Mouse (Mus musculus): Measurements from ENCODE around the gene Mpp2. TPM values are rescaled to one million over a fixed set of nuclear protein-coding genes. Genes with fewer than 3 reads are reported as not detected.

The Mpp2 gene
- polyA plus RNA-seq, 1 experiment from 2014 or later = 16.2 TPM

- DNase-seq (ENCODE audit: low spot score) = no peak
- 84% methylated on average over 9 of the region's 9 CpGs for WGBS
- no peak overlapping the region for H3K27ac ChIP-seq (ENCODE audit: low read depth, low read length)
These were observed 41.7 kb downstream of the Mpp2 start for GRCm38 (mm10) chr11:102046607-102047006.

DNA sequence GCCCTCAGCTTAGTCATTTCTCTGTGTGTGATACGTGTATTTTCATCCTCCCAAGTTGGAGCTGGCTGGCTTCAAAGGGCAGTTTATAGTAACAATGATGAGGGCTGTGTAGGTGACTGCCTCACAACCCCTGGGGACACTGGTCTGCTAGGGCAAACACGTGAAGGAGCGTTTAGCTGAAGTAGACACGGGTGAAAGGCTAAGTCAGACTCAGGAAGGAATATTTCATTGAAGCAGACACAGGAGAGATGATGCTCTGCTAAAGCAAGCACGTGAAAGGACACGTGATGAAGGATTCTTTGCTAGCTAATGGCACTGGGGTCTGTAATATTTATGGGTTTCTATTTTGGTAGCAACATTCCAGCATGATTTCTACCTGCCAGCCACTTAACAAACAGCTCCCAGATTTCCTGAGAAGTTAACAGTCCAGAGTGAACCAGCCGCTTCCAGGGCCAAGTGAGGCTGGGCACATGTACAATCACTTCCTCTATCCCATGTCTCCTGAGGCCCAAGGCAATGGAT, 43.6 kb downstream of the Mpp2 start:
- Histone ChIP-seq H3K9me3 (ENCODE audit: control insufficient read depth, low read length) (no peaks in the 10 kb centered on the region), H3K4me2 (ENCODE audit: low read depth) (no peak overlapping the region), H3K27me3 (ENCODE audit: control insufficient read depth, insufficient read depth, low read length) (no peaks in the 10 kb centered on the region), H3K27ac (ENCODE audit: low read depth, low read length) (no peak overlapping the region), H3K9ac (ENCODE audit: low read length) (no peak overlapping the region), H3K4me1 (ENCODE audit: control insufficient read depth, insufficient read depth, low read length) (no peaks in the 10 kb centered on the region), H3K4me3 (ENCODE audit: low read depth, low read length) (no peak overlapping the region), H3K36me3 (ENCODE audit: control insufficient read depth, insufficient read depth, low read length) (no peaks in the 10 kb centered on the region)
- 85% methylated on average over 7 of the region's 7 CpGs for WGBS
- DNase-seq (ENCODE audit: low spot score) = no peak
- ATAC-seq (ENCODE audit: insufficient read depth, low FRiP score, low TSS enrichment) = no peak

More at GRCm38 (mm10) chr11:102046607-102047006, 41.7 kb downstream of the Mpp2 start:
- Histone ChIP-seq H3K4me2 (ENCODE audit: low read depth) (no peak overlapping the region), H3K4me1 (ENCODE audit: control insufficient read depth, insufficient read depth, low read length) (no peaks in the 10 kb centered on the region), H3K9me3 (ENCODE audit: control insufficient read depth, low read length) (no peaks in the 10 kb centered on the region), H3K36me3 (ENCODE audit: control insufficient read depth, insufficient read depth, low read length) (no peaks in the 10 kb centered on the region), H3K9ac (ENCODE audit: low read length) (no peak overlapping the region), H3K4me3 (ENCODE audit: low read depth, low read length) (no peak overlapping the region), H3K27me3 (ENCODE audit: control insufficient read depth, insufficient read depth, low read length) (no peaks in the 10 kb centered on the region)
- ATAC-seq (ENCODE audit: insufficient read depth, low FRiP score, low TSS enrichment) = no peak

DNA sequence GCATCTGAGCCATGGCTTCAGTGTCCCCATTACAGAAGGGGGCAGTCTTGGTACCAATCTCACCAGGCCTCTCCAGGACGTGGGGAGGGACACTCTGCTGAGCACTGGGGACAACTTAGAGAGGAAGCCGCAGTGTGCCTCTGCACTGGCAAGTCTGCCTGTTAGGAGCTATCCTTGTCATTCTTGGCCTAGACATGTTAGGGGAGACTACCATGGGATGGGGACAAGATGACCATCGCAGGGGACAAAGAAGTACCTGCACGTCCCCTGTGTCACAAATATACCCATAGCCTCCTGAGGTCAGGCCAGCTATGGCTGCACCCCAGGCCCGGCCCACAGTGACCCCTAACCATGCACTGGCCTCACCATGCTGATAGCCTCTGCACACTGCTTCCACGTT, 44.9 kb downstream of the Mpp2 start:
- no peaks in the 10 kb centered on the region for H3K9me3 ChIP-seq (ENCODE audit: control insufficient read depth, low read length)
- no peak overlapping the region for H3K4me3 ChIP-seq (ENCODE audit: low read depth, low read length)
- H3K36me3 ChIP-seq (ENCODE audit: control insufficient read depth, insufficient read depth, low read length) = no peaks in the 10 kb centered on the region
- no peak overlapping the region for H3K27ac ChIP-seq (ENCODE audit: low read depth, low read length)
- H3K27me3 ChIP-seq (ENCODE audit: control insufficient read depth, insufficient read depth, low read length) = no peaks in the 10 kb centered on the region
- H3K4me1 ChIP-seq (ENCODE audit: control insufficient read depth, insufficient read depth, low read length) = no peaks in the 10 kb centered on the region
- WGBS = 88% methylated on average over 6 of the region's 6 CpGs
- no peak overlapping the region for H3K9ac ChIP-seq (ENCODE audit: low read length)
- no peak for DNase-seq (ENCODE audit: low spot score)
- ATAC-seq (ENCODE audit: insufficient read depth, low FRiP score, low TSS enrichment) = no peak
- no peak overlapping the region for H3K4me2 ChIP-seq (ENCODE audit: low read depth)

- H3K9me3 ChIP-seq (ENCODE audit: control insufficient read depth, low read length) = no peaks in the 10 kb centered on the region
These were observed 45.3 kb downstream of the Mpp2 start for GRCm38 (mm10) chr11:102042971-102043370.

GRCm38 (mm10) chr11:102041350-102041949, 46.9 kb downstream of the Mpp2 start, which contains the start of gene Cd300lg:
Gene Cd300lg, plus strand, starts transcription at chr11:102041509.
- no peak for ATAC-seq (ENCODE audit: insufficient read depth, low FRiP score, low TSS enrichment)
- Histone ChIP-seq H3K4me2 (ENCODE audit: low read depth) (no peak within 1 kb of the TSS), H3K36me3 (ENCODE audit: control insufficient read depth, insufficient read depth, low read length) (no peaks in the 10 kb centered on the region), H3K4me3 (ENCODE audit: low read depth, low read length) (no peak within 1 kb of the TSS), H3K27me3 (ENCODE audit: control insufficient read depth, insufficient read depth, low read length) (no peaks in the 10 kb centered on the region), H3K9ac (ENCODE audit: low read length) (no peak within 1 kb of the TSS), H3K27ac (ENCODE audit: low read depth, low read length) (no peak within 1 kb of the TSS), H3K9me3 (ENCODE audit: control insufficient read depth, low read length) (no peaks in the 10 kb centered on the region), H3K4me1 (ENCODE audit: control insufficient read depth, insufficient read depth, low read length) (no peaks in the 10 kb centered on the region)
- 65% methylated on average over 5 of the region's 5 CpGs for whole genome bisulfite sequencing
- no peak for DNase-seq (ENCODE audit: low spot score)

More at GRCm38 (mm10) chr11:102042971-102043370, 45.3 kb downstream of the Mpp2 start:
- H3K27ac ChIP-seq (ENCODE audit: low read depth, low read length) = no peak overlapping the region
- no peaks in the 10 kb centered on the region for H3K4me1 ChIP-seq (ENCODE audit: control insufficient read depth, insufficient read depth, low read length)
- WGBS = 92% methylated on average over 13 of the region's 14 CpGs
- no peak overlapping the region for H3K4me3 ChIP-seq (ENCODE audit: low read depth, low read length)
- DNase-seq (ENCODE audit: low spot score) (no peak), ATAC-seq (ENCODE audit: insufficient read depth, low FRiP score, low TSS enrichment) (no peak)
- H3K9ac ChIP-seq (ENCODE audit: low read length) = no peak overlapping the region
- no peak overlapping the region for H3K4me2 ChIP-seq (ENCODE audit: low read depth)
- H3K27me3 ChIP-seq (ENCODE audit: control insufficient read depth, insufficient read depth, low read length) = no peaks in the 10 kb centered on the region
- H3K36me3 ChIP-seq (ENCODE audit: control insufficient read depth, insufficient read depth, low read length) = no peaks in the 10 kb centered on the region

GRCm38 (mm10) chr11:102040646-102041045, 47.7 kb downstream of the Mpp2 start:
- H3K27ac ChIP-seq (ENCODE audit: low read depth, low read length) = no peak overlapping the region
- no peak overlapping the region for H3K4me3 ChIP-seq (ENCODE audit: low read depth, low read length)
- DNase-seq (ENCODE audit: low spot score) = no peak
- 73% methylated on average over 4 of the region's 4 CpGs for WGBS
- H3K9ac ChIP-seq (ENCODE audit: low read length) = no peak overlapping the region
- no peaks in the 10 kb centered on the region for H3K27me3 ChIP-seq (ENCODE audit: control insufficient read depth, insufficient read depth, low read length)
- no peak for ATAC-seq (ENCODE audit: insufficient read depth, low FRiP score, low TSS enrichment)
- no peaks in the 10 kb centered on the region for H3K9me3 ChIP-seq (ENCODE audit: control insufficient read depth, low read length)
- no peaks in the 10 kb centered on the region for H3K36me3 ChIP-seq (ENCODE audit: control insufficient read depth, insufficient read depth, low read length)
- H3K4me1 ChIP-seq (ENCODE audit: control insufficient read depth, insufficient read depth, low read length) = no peaks in the 10 kb centered on the region
- H3K4me2 ChIP-seq (ENCODE audit: low read depth) = no peak overlapping the region

DNA sequence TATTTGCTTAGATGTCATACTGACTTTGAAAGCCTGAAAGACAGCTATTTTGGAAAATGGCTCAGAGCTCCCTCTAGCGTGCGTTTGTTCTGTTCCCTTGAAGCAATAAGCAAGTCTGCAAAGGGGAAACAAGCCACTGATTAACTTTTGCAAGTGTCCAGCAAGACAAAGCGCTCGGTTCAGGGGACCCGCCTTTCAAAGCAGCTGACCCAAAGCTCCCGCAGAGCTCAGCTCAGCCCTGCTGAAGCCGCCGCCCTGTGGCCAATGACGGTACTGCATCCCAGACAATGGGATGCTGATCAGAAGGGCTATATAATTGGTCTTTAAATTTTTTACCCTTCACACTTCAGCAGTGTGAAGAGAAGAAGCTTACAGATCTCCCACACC, 48.2 kb downstream of the Mpp2 start:
- no peak overlapping the region for H3K27ac ChIP-seq (ENCODE audit: low read depth, low read length)

GRCm38 (mm10) chr11:102039487-102040137, 48.7 kb downstream of the Mpp2 start:
- no peak overlapping the region for H3K4me2 ChIP-seq (ENCODE audit: low read depth)
- H3K9ac ChIP-seq (ENCODE audit: low read length) = no peak overlapping the region
- H3K4me1 ChIP-seq (ENCODE audit: control insufficient read depth, insufficient read depth, low read length) = no peaks in the 10 kb centered on the region
- H3K27me3 ChIP-seq (ENCODE audit: control insufficient read depth, insufficient read depth, low read length) = no peaks in the 10 kb centered on the region
- 57% methylated on average over 13 of the region's 13 CpGs for WGBS
- H3K36me3 ChIP-seq (ENCODE audit: control insufficient read depth, insufficient read depth, low read length) = no peaks in the 10 kb centered on the region
- DNase-seq (ENCODE audit: low spot score) = no peak
- H3K9me3 ChIP-seq (ENCODE audit: control insufficient read depth, low read length) = no peaks in the 10 kb centered on the region
- no peak overlapping the region for H3K4me3 ChIP-seq (ENCODE audit: low read depth, low read length)
- H3K27ac ChIP-seq (ENCODE audit: low read depth, low read length) = no peak overlapping the region
- peak; percentile 6; the same call in 1 of the 2 replicates for ATAC-seq (ENCODE audit: insufficient read depth, low FRiP score, low TSS enrichment)

More for the DNA sequence above, 48.2 kb downstream of the Mpp2 start:
- no peaks in the 10 kb centered on the region for H3K4me1 ChIP-seq (ENCODE audit: control insufficient read depth, insufficient read depth, low read length)
- no peaks in the 10 kb centered on the region for H3K27me3 ChIP-seq (ENCODE audit: control insufficient read depth, insufficient read depth, low read length)
- ATAC-seq (ENCODE audit: insufficient read depth, low FRiP score, low TSS enrichment) (peak; percentile 67; the same call in 1 of the 2 replicates), DNase-seq (ENCODE audit: low spot score) (peak; percentile 90)
- no peaks in the 10 kb centered on the region for H3K36me3 ChIP-seq (ENCODE audit: control insufficient read depth, insufficient read depth, low read length)
- no peak overlapping the region for H3K4me2 ChIP-seq (ENCODE audit: low read depth)
- under 1% methylated on average over 9 of the region's 9 CpGs for WGBS
- no peaks in the 10 kb centered on the region for H3K9me3 ChIP-seq (ENCODE audit: control insufficient read depth, low read length)
- H3K9ac ChIP-seq (ENCODE audit: low read length) = no peak overlapping the region
- no peak overlapping the region for H3K4me3 ChIP-seq (ENCODE audit: low read depth, low read length)

GRCm38 (mm10) chr11:102037789-102038188, 50.5 kb downstream of the Mpp2 start:
- 76% methylated on average over 6 of the region's 6 CpGs for WGBS
- H3K9ac ChIP-seq (ENCODE audit: low read length) = no peak overlapping the region
- DNase-seq (ENCODE audit: low spot score) (no peak), ATAC-seq (ENCODE audit: insufficient read depth, low FRiP score, low TSS enrichment) (no peak)
- H3K27ac ChIP-seq (ENCODE audit: low read depth, low read length) = no peak overlapping the region
- no peak overlapping the region for H3K4me2 ChIP-seq (ENCODE audit: low read depth)
- no peaks in the 10 kb centered on the region for H3K9me3 ChIP-seq (ENCODE audit: control insufficient read depth, low read length)
- H3K27me3 ChIP-seq (ENCODE audit: control insufficient read depth, insufficient read depth, low read length) = no peaks in the 10 kb centered on the region
- no peaks in the 10 kb centered on the region for H3K36me3 ChIP-seq (ENCODE audit: control insufficient read depth, insufficient read depth, low read length)
- H3K4me1 ChIP-seq (ENCODE audit: control insufficient read depth, insufficient read depth, low read length) = no peaks in the 10 kb centered on the region
- H3K4me3 ChIP-seq (ENCODE audit: low read depth, low read length) = no peak overlapping the region

Measured in neural tube, embryonic 11.5 days (tissue).